Mouse (Mus musculus) MEL-GATA-1-ER (cell line): ENCODE measurements at regions not wholly inside any gene's neighbourhood (a gene's known extent, or its start where the extent isn't known, plus 50 kb on each side); places are given as distances from the start of the nearest gene placed in this dataset.
"Not testable (repeated sequence)": the region's sequence is repeated elsewhere in the genome, so short reads cannot be mapped to it uniquely, and the experiment has no call there.

Source experiments
- DNase-seq: peaks from one replicate; pipeline ENCODE4 v3.0.0-alpha.2; 2012; ENCODE audit warnings: low read depth; ENCODE audit errors: extremely low read depth

DNA sequence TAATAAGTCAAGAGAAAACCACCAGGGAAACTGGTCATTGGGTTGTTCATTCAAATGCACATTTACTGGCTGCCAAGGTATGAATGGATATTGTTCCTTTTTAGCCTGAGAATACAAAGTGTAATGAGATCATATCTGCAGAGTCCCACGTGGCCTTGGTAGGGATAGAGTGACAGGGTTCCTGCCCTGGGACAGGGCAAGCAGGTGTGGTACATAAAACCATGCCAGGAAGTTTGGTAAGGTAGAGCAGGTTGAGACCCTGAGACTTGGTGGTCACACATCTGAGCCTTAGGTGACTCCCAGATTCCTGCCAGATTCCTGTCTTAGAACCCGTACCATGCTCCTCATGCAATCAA is 320.5 kb downstream of the Tm4sf1 start:
- no peak for DNase-seq

DNA sequence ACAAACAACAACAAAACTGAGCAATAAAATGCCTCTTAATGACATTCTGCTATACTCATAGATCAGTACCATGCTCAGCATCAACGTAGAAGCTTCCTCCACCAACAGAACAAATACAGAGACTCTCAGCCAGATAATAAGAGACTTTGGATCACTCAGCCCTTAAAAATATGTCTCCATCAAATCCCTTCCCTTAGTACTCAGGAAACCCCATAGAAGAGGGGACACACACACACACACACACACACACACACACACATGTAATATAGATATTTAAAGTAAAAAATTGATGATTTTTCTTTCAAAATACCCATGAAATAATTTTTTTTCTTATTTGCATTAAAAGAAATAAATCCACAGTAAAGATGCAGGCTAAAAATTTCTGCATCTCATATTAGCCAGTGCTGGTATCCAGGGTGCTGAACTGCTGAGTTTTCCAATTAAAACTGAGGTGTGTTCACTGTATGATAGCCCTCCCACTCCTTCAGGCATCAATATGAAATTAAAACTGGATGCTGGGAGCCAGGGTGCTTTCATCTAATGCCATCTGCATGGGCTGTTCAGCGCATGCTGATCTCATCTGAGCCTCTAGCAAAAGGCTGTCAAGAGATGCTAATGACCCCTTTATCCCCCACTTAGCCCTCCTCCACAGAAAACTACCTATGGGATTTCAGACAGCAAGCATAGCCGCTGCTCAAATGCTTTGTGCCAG is 321.0 kb downstream of the Tm4sf1 start:
- no peak for DNase-seq

DNA sequence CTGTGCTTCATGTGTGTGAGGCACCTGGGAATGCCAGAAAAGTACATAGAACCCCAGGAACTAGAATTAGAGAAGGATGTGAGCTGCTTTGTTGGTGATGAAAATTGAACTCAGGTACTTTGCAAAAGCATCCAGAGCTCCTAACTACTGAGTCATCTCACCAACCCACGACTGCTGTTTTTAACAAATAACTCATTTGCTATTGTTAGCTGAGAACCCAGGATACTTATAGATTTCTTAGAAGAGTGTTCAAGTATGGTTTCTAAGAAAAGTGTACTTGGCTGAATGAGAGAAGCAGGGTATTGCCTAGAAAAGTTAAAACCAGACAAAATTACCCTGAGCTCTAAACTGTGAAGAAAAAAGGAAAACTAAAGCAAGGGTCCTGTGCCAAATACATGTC is 335.8 kb downstream of the Tm4sf1 start:
- no peak for DNase-seq

DNA sequence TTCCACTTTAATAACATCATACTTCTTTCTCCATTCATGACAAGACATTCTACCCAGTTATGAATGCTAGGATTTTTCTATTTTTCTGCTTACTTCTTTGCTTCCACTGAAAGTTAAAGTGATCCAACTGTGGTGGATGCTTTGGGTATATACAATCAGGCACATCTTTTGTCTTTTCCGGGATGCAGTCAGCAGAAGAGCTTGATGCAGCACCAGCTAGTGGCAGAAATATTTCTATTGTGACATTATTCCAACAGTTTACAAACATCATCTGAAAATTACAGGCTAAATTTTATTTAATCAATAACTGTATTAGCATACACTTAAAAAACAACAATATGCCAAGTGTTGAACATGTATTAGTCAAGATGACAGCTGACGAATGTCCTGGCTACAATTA is 336.3 kb downstream of the Tm4sf1 start:
- no peak for DNase-seq

DNA sequence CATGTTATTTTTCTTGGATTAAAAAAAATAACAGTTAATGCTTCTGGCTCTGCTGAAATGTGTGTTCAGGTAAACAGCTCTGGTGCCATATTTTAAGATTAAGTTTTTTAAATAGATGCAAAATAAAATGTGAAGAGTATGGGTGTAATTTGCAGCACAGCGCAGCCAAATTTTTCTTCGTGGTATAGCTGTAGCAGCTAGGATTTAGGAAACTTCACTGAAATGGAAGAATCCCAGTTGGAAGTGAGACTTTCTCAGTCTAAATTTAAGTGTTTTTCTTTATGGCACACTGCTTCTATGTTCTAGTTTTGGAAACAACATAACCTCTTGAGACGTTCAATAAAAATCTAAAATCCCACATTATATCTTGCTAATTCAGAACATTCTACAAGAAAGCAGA is 337.6 kb downstream of the Tm4sf1 start:
- no peak for DNase-seq

DNA sequence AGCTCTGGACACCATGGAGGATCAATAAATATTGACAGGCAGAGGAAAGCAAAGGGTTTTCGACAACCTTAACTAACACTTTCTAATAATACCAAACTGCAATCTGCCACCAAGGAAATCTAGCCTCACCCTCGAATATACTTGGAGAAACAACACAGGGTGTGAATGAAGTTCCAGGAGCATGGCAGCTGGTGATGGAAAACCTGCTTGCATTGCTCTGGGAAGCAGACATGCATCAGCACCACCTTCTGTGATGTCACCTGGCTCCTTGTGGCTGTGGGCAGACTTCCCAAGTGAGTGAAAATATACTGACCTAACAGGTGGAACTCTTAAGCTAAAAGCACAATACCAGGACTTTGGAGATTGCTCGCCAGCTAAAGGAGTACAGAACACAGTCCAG is 338.5 kb downstream of the Tm4sf1 start:
- DNase-seq: no peak

DNA sequence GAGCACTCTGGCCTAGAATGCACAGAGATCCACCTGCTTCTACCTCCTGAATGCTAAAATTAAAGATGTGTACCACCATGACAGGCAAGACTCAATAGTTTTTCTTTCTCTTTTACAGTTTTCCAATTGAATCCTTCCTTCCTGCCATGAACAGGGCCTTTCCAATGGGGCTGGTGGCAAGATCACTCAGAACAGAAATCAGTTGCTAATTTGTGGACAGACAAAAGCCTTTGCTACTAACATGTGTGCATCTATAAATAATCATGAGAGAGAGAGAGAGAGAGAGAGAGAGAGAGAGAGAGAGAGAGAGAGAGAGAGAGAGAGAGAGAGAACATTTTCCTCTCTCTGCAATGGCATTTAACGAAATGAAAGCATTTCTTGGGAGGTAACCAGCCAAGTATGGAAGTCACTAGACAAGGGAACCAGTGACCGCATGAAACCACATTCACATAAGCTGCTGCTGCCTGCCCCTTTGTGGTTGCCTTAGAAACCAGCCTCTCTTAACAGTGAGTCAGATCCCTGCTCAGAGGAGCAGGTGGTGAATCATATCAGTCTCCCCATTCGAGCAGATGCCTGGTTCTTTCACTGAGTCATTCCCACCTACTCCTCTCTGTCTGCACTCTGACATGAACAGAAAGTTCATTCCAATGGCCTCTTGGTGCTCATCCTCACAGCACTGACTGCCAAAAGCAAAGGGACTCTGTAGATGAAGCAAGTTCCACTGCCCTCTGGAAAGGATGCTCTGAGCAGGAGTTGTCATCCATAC is 339.4 kb downstream of the Tm4sf1 start:
- DNase-seq: no peak

DNA sequence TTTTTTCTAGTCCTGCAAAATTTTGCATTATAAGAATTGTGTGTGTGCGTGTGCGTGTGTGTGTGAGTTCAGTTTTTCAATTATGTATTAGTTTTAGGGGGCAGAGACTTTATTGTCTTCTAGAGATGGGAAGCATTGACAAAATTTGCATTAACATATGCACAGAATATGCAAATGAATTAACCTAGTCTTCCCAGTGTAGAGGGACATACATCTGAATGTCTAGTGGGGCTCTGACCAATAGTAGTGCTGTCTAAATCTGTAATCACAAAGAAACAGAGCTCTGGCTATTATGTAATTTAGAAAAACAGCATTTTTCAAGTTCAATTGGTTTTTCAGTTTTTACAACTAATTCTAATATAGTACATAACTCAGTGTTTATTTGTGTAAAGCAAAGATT is 344.8 kb downstream of the Tm4sf1 start:
- DNase-seq: no peak

DNA sequence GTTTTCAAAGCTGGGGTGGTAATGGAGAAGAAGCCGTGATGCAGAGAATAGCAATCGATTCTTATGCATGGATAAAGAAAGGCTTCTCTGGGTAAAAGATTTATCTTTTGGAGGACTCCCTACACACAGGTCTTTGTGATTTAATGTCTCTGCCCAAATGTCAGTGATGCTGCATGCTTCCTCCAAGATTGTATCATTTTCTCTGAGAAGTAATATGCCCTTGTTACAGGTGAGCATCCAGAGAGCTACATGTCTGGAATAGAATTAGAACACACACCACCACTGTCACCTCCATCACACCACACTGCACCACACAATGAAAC is 346.0 kb downstream of the Tm4sf1 start:
- DNase-seq: no peak

DNA sequence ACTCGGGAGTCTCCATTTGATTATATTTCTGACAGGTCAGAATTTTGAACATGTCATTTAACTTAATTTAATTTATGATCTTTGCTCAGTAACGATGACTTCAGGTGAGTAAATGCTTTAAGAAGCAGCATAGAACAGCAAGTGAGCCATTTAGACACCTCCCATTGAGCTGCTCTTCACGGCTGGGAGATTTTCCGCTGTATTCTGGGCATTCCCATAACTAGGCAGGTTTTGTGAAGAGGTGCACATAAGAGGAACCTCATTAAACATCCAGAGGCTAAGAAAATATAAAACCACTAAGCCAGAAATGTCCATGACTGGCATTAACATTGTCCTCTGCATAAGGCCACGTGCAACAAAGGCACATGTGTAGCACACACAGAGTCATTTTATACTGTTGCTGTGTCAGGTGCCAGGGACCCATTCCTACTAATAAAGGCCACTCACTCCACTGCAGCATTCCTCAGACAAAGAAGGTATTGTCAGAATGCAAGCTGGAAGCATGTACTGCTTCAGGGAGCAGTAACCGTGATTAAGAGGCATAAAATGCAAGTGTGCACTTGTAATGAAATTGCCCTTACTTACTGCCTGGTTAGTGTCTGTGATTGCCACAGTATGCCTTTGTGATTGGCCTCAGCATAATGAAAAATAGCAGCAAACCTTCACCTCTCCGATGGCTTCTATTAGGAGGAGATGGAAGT is 346.5 kb downstream of the Tm4sf1 start:
- DNase-seq: no peak

DNA sequence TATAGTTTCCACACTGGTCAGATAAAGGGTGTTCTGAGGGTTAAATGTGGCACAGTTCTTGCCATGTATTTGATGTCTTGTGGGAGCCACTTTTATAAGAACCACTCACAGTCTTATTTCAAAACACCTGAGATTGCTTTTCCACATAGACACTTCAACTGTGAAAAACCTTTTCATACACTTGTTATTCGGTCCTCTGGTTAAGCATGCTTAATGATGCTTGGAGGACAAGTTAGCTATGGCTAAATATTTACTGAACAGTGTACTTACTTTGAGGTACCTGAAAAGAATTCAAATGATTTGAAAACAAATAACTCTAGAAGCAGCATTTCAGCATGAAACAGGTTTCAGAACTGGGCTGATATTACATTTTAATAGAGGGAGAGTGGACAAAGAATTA is 359.2 kb downstream of the Tm4sf1 start:
- DNase-seq: not testable (repeated sequence)

DNA sequence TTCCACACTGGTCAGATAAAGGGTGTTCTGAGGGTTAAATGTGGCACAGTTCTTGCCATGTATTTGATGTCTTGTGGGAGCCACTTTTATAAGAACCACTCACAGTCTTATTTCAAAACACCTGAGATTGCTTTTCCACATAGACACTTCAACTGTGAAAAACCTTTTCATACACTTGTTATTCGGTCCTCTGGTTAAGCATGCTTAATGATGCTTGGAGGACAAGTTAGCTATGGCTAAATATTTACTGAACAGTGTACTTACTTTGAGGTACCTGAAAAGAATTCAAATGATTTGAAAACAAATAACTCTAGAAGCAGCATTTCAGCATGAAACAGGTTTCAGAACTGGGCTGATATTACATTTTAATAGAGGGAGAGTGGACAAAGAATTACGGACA is 372.8 kb downstream of the Tm4sf1 start:
- DNase-seq: not testable (repeated sequence)

DNA sequence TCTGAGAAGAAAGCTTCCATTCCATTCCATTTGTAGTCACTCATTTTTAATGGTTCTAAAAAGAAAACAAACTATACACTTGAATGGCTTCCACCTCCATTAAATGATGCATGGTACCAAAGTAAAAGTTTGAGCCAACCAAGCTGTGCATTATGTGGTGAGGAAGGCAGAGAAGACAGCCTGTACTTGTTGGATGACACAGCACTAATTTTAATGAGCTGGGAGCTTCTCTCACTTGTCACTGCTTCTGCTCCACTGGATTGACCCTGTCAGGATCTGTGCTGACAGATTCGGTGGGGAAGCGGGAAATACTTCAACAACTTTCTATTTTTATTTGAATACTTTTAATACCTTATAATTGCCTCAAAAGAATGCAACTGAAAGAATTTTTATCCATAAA is 403.3 kb downstream of the Tm4sf1 start:
- DNase-seq: no peak

DNA sequence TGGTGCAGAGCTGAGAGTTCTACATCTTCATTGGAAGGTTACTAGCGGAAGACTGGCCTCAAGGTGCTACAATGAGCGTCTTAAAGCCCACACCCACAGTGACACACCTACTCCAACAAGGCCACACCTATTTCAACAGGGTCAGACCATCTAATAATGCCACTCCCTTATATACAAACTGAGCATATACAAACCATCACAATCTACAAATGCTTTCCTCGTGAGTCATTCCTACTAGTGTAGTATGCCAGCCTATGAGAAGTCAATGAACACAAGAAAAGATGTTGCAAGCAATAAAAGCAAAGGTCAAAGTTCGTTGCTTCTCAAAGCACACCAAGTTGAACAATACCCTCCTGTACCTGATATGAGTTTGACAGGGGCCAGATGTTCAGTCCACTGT is 424.7 kb downstream of the Tm4sf1 start:
- DNase-seq: no peak

DNA sequence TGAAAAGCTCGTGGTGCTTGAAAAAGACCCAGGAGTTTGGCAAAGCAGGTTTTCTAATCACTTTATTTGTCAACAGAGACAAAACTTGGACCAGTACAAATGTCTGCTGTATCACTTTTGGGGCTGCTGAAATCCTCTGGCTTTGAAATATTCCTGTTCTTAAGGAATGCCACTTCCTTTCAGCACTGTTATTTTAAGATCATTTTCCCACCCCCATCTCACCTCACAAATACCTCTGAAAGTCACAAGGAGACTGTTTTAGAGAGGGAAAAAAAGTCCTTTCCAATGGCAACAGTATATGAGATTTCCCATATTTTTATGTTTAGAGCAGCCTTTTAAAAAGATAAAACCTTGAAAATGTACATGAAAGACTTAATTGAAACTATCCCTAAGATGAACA is 438.2 kb downstream of the Tm4sf1 start:
- DNase-seq: no peak

DNA sequence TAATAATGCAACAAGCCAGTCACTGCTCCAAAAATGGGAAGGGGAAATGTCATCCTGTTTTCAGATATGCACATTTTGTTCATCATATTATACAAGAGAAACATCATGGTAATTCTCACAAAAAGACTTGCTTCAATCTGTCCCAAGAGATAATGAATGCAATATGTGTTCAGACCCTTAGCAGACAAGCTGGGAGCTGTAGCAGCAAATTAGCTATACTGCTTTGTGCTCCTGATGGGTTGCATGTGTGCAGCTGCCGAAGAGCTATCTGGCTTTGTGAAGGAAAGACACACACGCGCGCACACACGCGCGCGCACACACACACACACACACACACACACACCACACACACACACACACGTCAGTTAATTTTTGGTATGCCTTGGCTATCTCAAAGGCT is 441.9 kb downstream of the Tm4sf1 start:
- no peak for DNase-seq

DNA sequence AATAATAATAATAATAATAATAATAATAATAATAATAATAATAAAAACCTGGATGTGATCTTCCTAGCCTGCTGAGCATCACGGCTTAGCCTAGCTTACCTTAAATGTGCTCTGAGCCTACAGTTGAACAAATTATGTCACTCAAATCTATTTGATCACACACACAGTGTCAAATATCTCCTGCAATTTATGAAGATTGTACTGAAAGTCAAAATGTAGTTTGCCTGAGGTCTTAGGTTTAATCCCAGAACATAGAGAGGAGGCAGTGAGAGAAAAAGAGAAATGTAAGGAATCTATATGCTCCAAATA is 456.4 kb downstream of the Tm4sf1 start:
- DNase-seq: no peak

DNA sequence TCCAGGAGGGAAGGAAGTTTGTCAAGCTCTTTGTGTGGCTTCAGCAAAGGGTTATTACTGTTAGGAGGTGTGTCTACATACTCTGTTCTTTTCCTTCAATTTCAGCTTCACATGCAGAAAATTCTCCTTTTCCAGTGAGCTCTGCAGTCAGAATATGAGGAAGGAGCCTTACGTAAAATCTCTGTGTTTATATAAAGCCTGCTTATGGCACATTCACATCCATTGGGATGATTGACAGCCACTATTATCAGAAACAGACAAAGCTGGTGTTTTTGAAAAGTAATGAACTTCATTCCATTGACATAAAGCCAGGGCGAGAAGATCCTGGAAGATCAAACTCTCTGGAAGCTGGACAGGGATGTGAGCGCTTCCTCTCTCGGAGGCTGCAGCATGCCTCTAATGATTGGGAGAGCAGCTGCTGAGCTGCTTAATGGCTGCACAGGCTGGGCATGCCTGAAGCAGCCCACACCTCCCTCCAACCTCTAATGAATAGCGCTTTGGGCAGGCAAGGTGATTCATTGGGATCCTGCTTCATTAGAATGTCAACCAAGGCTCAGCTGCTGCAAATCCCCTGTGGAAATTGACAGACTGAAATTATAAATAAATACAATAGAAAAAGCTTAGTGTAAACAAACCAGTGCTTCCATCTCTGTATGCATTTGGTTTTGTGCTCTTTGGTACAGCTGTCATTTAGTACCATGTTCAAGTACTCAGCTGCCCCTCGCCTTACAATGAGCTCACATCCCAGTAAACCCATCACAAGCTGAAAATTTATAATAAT is 456.9 kb downstream of the Tm4sf1 start:
- no peak for DNase-seq

DNA sequence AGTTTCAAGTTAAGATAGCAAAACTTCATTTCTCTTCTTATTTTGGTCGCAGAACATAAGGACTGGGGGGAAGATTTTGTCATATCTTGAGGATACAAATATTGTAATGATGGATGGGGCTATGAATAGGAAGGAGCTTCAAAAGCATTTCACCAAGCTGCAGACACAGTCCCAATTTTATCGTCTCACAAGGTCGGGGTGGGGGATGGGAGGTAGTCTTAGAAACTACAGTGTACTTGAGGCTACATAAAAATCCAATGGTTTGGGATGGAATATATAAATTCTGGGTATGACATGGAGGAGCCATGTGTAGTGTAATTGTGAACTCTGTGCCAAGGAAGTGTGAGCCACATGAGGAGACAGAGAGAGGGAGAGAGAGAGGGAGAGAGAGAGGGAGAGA is 464.6 kb downstream of the Tm4sf1 start:
- no peak for DNase-seq

DNA sequence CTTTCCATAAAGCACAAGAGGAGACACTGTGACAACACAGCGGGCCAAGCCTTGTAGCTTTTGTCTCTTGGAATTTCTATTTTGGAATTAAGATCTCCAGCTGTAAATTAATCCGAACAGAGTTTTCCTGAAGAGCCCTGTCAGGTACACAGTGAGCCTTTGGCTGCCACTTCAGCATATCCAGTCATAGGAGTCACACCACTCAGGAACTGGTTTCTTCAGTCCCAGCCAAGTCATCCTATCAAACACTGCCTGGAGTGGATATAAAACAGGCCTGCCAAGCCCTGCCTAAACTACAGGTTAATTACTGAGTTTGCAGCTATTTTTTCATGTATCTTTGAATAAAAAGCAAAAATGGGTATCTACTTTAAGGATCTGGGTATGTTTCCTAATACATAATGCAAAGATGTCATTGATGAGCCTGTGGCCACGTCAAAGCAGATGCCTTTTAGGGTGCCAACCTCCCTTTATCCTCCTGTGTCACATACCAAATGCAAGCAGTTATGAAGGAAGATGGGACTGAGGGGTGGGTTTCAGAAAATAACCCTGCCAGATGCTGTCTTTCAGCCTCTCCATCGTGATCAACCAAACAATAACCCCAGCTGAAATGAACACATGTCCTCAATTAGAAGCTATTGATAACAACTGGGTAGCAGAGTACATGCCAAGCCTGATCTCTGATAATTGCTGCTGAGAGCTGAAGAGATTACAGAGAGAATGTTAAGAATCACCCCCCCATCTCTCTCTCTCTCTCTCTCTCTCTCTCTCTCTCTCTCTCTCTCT is 471.3 kb downstream of the Tm4sf1 start:
- no peak for DNase-seq

DNA sequence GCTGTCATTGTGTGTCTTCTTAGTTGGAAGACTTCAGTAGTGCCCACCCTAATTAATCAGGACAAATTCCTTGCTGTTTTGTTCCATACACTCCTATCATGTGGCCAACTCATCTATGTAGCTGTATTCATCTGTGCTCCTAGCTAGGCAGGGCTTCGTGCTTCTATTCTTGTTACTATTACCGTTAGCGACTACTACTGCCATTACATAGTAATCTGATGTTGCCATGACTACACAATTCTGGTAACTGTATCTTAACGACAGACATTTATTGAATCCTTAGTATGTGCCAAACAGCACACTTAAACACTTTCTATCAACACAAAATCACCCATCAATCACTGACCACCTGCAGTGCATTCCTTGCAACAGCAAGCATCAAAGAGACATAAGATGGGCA is 477.6 kb downstream of the Tm4sf1 start:
- DNase-seq: no peak
